Mouse (Mus musculus) ES-E14 (cell line): ENCODE measurements around the gene Aif1.

Experiments
- HCFC1 ChIP-seq: IDR thresholded peaks from 2 replicates; pipeline ENCODE4 v1.6.1; 2012; ENCODE audit warnings: low read length, inconsistent platforms, borderline replicate concordance; ENCODE audit not compliant: insufficient read depth
- MAFK ChIP-seq: IDR thresholded peaks from 2 replicates; pipeline ENCODE4 v1.6.1; 2014; ENCODE audit warnings: mild to moderate bottlenecking, low read depth, low read length, inconsistent platforms; ENCODE audit not compliant: insufficient read depth
- ZC3H11A ChIP-seq: IDR thresholded peaks from 2 replicates; pipeline ENCODE4 v1.6.1; 2012; ENCODE audit warnings: low read depth, mild to moderate bottlenecking, inconsistent platforms, low read length, borderline replicate concordance
- ZNF384 ChIP-seq: IDR thresholded peaks from 2 replicates; pipeline ENCODE4 v1.6.1; 2012; ENCODE audit warnings: low read depth, low read length, inconsistent platforms

DNA sequence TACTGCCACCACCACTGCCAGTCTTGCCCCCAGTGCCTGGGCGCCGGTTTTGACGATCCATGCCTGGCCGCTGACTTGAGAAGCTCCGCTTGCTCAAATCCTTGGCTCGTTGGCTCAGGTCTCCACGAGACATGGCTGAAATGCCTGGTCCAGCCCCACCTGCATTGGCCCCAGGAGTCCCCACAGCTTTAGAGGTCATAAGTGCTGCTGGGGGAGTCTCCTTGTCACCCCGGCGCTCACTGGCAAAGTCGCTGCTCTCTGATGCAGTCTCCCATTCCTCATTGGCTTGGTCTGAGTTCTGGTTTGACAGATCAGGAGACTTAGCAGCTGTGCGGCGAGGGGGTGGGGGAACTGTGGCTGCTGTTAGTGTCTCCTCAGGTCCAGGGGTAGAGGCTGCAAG lies 20.4 kb downstream of the Aif1 start:
- TF ChIP-seq ZNF384 (no peak), ZC3H11A (no peak), MAFK (no peak), HCFC1 (no peak)
